Mouse (Mus musculus): Measurements from ENCODE around the gene Ajm1. TPM values are rescaled to one million over a fixed set of nuclear protein-coding genes. Genes with fewer than 3 reads are reported as not detected.

Ajm1 gene
- total RNA-seq, 2 experiments from 2014 or later: 0.10 to 0.46 TPM

- DNase-seq: no peak
Observed at GRCm38 (mm10) chr2:25583571-25583970, 2.0 kb upstream of the Ajm1 start.

- DNase-seq: peak in 1 of 2 experiments; percentile 53
Observed at GRCm38 (mm10) chr2:25583120-25583481, 1.5 kb upstream of the Ajm1 start.

GRCm38 (mm10) chr2:25582466-25583119 is 1.0 kb upstream of the Ajm1 start:
- no peak for DNase-seq

- DNase-seq: no peak
Observed at GRCm38 (mm10) chr2:25581901-25582301, 344 bp upstream of the Ajm1 start.

- no peak for DNase-seq
Observed at GRCm38 (mm10) chr2:25580621-25581101, 896 bp downstream of the Ajm1 start.

GRCm38 (mm10) chr2:25579737-25580460 is 1.7 kb downstream of the Ajm1 start:
- DNase-seq: no peak

- DNase-seq: no peak
Observed at GRCm38 (mm10) chr2:25578796-25579736, 2.5 kb downstream of the Ajm1 start.

- no peak for DNase-seq
Observed at GRCm38 (mm10) chr2:25577951-25578795, 3.4 kb downstream of the Ajm1 start.

GRCm38 (mm10) chr2:25576965-25577891 is 4.3 kb downstream of the Ajm1 start:
- DNase-seq: no peak

- DNase-seq: no peak
Observed at GRCm38 (mm10) chr2:25576028-25576850, 5.3 kb downstream of the Ajm1 start.

- DNase-seq: peak in 1 of 2 experiments; percentile 58
Observed at GRCm38 (mm10) chr2:25575432-25576027, 6.0 kb downstream of the Ajm1 start.

GRCm38 (mm10) chr2:25574579-25575431 is 6.8 kb downstream of the Ajm1 start, which contains the start of the genes Mamdc4 and Phpt1:
TSS of gene Mamdc4 (minus strand) at chr2:25574845.
TSS of gene Phpt1 (minus strand) at chr2:25575224.
- peak; percentile 98 to 99 for DNase-seq

GRCm38 (mm10) chr2:25574136-25574535 is 7.4 kb downstream of the Ajm1 start:
- DNase-seq: no peak

- no peak for DNase-seq
Observed at GRCm38 (mm10) chr2:25573068-25573467, 8.5 kb downstream of the Ajm1 start.

GRCm38 (mm10) chr2:25571221-25571620 is 10.3 kb downstream of the Ajm1 start:
- DNase-seq: no peak

GRCm38 (mm10) chr2:25569323-25569722 is 12.2 kb downstream of the Ajm1 start:
- DNase-seq: no peak

- DNase-seq: no peak
Observed at GRCm38 (mm10) chr2:25568473-25569019, 13.0 kb downstream of the Ajm1 start.

- no peak for DNase-seq
Observed at GRCm38 (mm10) chr2:25566558-25566957, 15.0 kb downstream of the Ajm1 start.

Data from heart, adult 18-20 months (tissue).